Mouse (Mus musculus) thymus, adult 2 months (tissue): ENCODE results near the gene Hnrnpul2.

Source experiments
- CTCF ChIP-seq: fragments of 200-500 bp; IDR thresholded peaks from 2 replicates; pipeline ENCODE4 v1.5.1; 2012; ENCODE audit warnings: mild to moderate bottlenecking, control low read depth, low read length, moderate library complexity, borderline replicate concordance; ENCODE audit not compliant: control insufficient read depth, poor library complexity, insufficient read depth; ENCODE audit errors: extremely low read depth
- POLR2A ChIP-seq: fragments of 200-500 bp; IDR thresholded peaks from 2 replicates; pipeline ENCODE4 v1.6.1; 2012; ENCODE audit warnings: mild to moderate bottlenecking, low read length, control low read depth, moderate library complexity; ENCODE audit not compliant: control insufficient read depth, poor library complexity, insufficient read depth; ENCODE audit errors: extremely low read depth

- TF ChIP-seq POLR2A = peak; percentile 63; the same call in 1 of the 2 replicates
- TF ChIP-seq CTCF = 0 out of 2 replicates have a peak, but pooled peaks have one; percentile 21
Observed at GRCm38 (mm10) chr19:8871267-8872186, 51.7 kb downstream of the Hnrnpul2 start, which contains the start of gene Ubxn1.
